Mouse (Mus musculus) stomach, adult 2 months (tissue): ENCODE measurements around the gene Zar1l. TPM values are rescaled to one million over a fixed set of nuclear protein-coding genes. Genes with fewer than 3 reads are reported as not detected.

ENCODE experiments used
- polyA plus RNA-seq: library from polyadenylated mRNA; depleted of rRNA; stranded (reverse); fragments of >200 nt; gene quantifications from 2 replicates; pipeline ENCODE4 v1.2.3, GENCODE M21; 2012; rRNA removed

Gene Zar1l
- polyA plus RNA-seq, result not detected in 2 replicates

DNA sequence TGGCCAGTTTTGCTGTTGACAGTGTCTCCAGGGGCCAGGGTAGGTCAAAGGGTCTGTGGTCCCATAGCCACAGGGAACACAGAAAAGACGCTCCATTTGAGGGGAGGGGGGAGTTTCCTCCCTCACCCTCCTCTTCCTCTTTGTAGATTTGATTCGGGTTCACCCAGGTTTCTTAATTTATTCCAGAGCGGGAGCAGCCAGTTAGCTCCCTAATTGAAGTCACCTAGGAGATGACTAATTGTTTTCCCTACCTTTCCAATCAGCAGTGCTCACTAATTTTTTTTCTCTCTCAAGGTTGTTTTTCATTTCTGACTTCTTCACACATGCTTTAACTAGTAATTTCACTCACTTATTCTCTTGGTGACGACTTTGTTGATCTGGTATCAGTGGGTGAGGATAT, at the start of gene Zar1l:
Gene Zar1l (minus strand): TSS at position 101 of the 400 bp plus-strand sequence.

DNA sequence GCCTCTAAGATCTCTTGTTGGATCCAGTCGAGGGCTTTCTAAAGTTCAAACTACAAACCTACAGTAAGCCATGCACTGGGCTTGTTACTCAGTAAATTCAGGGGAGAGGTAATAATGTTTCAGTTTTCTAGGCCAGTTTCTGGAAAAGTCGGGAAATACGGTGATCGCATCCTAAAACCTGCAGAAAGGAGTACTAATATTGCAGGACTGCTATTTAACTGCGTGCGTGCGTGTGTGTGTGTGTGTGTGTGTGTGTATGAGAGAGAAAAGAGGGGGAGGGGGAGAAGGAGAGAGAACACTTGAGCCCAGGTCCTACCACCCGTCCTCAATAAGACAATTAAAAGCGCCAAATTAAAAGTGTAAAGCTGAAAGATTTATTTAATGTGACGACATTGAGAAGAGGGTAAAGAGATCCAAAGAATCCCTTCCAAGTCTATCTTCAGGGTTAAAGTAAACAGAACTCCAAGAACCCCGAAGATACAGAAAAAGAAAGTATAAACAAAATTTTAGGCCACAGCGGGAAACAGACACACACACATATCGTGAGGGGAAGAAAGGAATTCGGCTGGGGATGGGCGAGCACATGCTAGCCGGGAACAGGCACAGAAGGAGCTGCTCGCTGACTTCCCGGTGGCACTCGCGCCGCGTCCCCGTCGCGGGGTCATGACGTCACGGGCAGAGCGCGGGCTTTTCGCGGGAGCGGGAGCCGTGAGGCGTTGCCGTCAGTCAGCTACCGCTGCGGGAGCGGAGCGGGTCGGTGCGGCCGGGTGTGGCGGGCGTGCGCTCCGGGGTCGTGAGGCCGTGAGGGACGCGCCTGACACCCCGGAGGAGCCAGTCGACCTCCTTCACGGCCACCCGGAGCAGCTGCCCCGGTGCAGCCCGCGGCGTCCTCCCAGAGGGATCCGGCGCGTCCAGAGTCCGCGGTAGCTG, 4.2 kb upstream of the Zar1l start, which contains the start of gene Brca2:
Gene Brca2 (plus strand): TSS at position 694 of the 930 bp plus-strand sequence.

Other genes with a start within 250 kb of the Zar1l start
- 0.71 and 0.85 TPM in 2 replicates for gene Brca2, start 4.5 kb upstream of the Zar1l start, polyA plus RNA-seq
- 2.0 and 3.5 TPM in 2 replicates for gene N4bp2l1, start 79.0 kb upstream of the Zar1l start, polyA plus RNA-seq
- 0.60 and 1.1 TPM in 2 replicates for gene N4bp2l2, start 148.0 kb upstream of the Zar1l start, polyA plus RNA-seq
- 0.28 and 0.67 TPM in 2 replicates for gene Pds5b, start 155.6 kb upstream of the Zar1l start, polyA plus RNA-seq